Mouse (Mus musculus): ENCODE results near the gene Tmem109. TPM values are rescaled to one million over a fixed set of nuclear protein-coding genes. Genes with fewer than 3 reads are reported as not detected.

The Tmem109 gene
- polyA plus RNA-seq, 1 experiment from 2014 or later = 20.0 TPM

DNA sequence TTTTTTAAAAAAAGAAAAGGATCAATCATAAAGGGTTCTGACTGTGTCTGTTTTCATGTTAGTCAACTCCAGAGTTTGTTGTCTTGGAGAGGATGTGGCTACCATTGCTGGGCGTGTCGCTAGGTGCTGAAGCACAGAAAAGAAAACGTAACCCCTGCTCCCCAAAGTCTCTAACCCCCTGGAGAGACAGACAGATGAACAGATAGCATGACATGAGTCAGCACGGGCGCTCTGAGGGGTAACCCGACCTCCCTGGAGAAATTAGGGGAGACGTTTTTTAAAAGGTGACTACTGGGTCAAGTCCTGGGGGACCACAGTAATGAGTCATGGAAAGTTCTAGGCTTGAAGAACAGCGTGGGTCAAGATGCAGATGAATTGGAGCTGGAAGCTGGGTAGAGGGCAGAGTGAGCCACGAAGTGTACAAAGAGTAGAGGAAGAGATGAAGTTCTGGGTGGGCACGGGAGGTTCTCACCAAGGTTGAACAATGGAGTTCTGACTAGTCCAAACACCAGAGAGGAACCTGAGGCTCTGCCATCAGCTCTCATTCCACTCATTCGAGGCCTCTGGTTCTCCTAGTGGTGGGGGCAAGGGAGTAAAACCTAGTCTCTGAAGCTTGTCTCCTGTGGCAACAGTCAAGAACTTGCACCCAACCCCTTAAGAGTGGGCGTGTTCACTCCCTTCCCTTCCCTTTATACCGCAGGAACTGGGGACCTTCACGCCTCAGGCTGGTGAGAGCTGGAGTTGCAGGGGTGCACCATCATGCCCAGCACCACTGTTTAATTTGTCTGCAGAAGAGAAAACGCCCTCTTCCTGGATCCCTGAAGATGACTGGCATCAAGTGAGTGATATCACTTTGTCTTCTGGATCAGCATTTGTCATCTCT lies 42.5 kb downstream of the Tmem109 start, which contains the start of gene Slc15a3:
Gene Slc15a3, plus strand, starts transcription at position 718 of the 883 bp plus-strand sequence.
- H3K4me2 ChIP-seq (ENCODE audit: low read depth, low read length) = no peak within 1 kb of the TSS
- no peak within 1 kb of the TSS for H3K9ac ChIP-seq (ENCODE audit: low read depth, low read length)
- no peaks in the 10 kb centered on the region for H3K9me3 ChIP-seq (replicated peaks; ENCODE audit: control insufficient read depth, low read length)
- H3K4me1 ChIP-seq (ENCODE audit: control insufficient read depth, low read depth, low read length) = no peaks in the 10 kb centered on the region
- no peak within 1 kb of the TSS for H3K4me3 ChIP-seq (ENCODE audit: low read depth, low read length)
- ATAC-seq (ENCODE audit: low read depth) = no peak
- no peak within 1 kb of the TSS for H3K27ac ChIP-seq (ENCODE audit: low read length)
- WGBS (ENCODE audit: insufficient replicate concordance) = 46% methylated on average over 15 of the region's 15 CpGs
- H3K27me3 ChIP-seq (ENCODE audit: control insufficient read depth, insufficient read depth, low read depth, low read length) = no peaks in the 10 kb centered on the region
- no peaks in the 10 kb centered on the region for H3K36me3 ChIP-seq (ENCODE audit: control insufficient read depth, insufficient read depth)

DNA sequence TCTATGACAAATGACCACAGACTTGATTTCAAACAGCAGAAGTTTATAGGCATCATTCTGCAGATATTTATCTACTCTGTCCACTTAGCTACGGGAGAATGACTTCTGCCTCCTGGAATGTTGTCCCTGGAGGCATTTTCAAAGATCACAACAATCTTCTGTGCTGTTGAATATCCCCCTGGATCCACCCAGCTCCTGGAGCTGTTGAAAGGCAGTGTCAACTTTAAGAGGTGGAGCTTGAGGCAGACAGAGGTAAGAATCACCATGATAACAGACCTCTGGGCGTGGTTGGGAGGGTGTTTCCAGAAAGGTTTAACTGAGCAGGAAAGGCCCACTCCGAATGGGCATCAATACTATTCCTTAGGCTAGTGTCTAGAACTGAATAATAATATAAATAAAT lies 46.1 kb downstream of the Tmem109 start:
- no peaks in the 10 kb centered on the region for H3K27me3 ChIP-seq (ENCODE audit: control insufficient read depth, insufficient read depth, low read depth, low read length)
- no peak overlapping the region for H3K27ac ChIP-seq (ENCODE audit: low read length)
- WGBS (ENCODE audit: insufficient replicate concordance) = 33% methylated on average over 3 of the region's 3 CpGs
- H3K36me3 ChIP-seq (ENCODE audit: control insufficient read depth, insufficient read depth) = no peaks in the 10 kb centered on the region
- no peak overlapping the region for H3K4me2 ChIP-seq (ENCODE audit: low read depth, low read length)
- ATAC-seq (ENCODE audit: low read depth) = no peak
- no peaks in the 10 kb centered on the region for H3K4me1 ChIP-seq (ENCODE audit: control insufficient read depth, low read depth, low read length)
- H3K4me3 ChIP-seq (ENCODE audit: low read depth, low read length) = no peak overlapping the region
- H3K9ac ChIP-seq (ENCODE audit: low read depth, low read length) = no peak overlapping the region
- H3K9me3 ChIP-seq (replicated peaks; ENCODE audit: control insufficient read depth, low read length) = no peaks in the 10 kb centered on the region

DNA sequence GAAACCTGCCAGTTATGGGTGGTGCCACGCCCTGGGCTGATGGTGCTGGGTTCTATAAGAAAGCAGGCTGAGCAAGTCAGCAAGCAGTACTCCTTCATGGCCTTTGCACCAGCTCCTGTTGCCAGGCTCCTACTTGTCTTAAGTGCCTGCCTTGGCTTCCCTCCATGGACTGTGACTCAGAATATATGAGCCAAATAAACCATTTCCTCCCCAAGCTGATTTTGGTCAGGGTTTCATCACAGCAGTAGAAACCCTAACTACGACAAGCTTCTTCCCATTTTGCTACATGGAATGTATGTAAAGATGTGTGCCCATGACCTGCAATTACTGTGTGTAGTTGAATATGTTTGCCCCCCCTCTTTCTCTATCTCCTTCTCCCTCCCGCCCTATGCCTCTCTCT lies 48.2 kb downstream of the Tmem109 start:
- Histone ChIP-seq H3K27ac (ENCODE audit: low read length) (no peak overlapping the region), H3K9me3 (replicated peaks; ENCODE audit: control insufficient read depth, low read length) (no peaks in the 10 kb centered on the region), H3K36me3 (ENCODE audit: control insufficient read depth, insufficient read depth) (no peaks in the 10 kb centered on the region), H3K4me3 (ENCODE audit: low read depth, low read length) (no peak overlapping the region), H3K4me2 (ENCODE audit: low read depth, low read length) (no peak overlapping the region), H3K4me1 (ENCODE audit: control insufficient read depth, low read depth, low read length) (no peaks in the 10 kb centered on the region), H3K27me3 (ENCODE audit: control insufficient read depth, insufficient read depth, low read depth, low read length) (no peaks in the 10 kb centered on the region), H3K9ac (ENCODE audit: low read depth, low read length) (no peak overlapping the region)
- 42% methylated on average over 3 of the region's 3 CpGs for WGBS (ENCODE audit: insufficient replicate concordance)
- no peak for ATAC-seq (ENCODE audit: low read depth)

DNA sequence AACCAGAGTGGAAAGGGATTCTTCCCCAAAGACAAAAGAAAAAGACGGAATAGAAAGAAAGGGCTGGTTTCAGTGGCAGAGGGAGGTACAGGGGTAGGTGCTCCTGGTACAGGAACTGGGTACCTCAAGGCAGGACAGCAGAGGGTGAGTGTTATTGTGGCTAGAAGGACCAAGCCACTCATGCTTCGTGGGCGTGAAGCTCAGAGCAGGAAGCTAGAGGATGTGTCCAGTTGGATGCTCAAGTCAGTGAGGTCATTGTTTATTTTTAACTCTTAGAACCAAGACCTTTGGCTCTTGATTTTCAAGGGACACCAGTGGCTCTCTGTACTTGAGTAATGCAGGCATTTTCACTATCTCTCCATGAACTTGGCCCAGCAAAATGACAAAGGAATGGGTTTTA lies 49.8 kb downstream of the Tmem109 start:
- no peak for ATAC-seq (ENCODE audit: low read depth)
- Histone ChIP-seq H3K4me1 (ENCODE audit: control insufficient read depth, low read depth, low read length) (no peaks in the 10 kb centered on the region), H3K36me3 (ENCODE audit: control insufficient read depth, insufficient read depth) (no peaks in the 10 kb centered on the region), H3K4me3 (ENCODE audit: low read depth, low read length) (no peak overlapping the region), H3K9me3 (replicated peaks; ENCODE audit: control insufficient read depth, low read length) (no peaks in the 10 kb centered on the region), H3K27me3 (ENCODE audit: control insufficient read depth, insufficient read depth, low read depth, low read length) (no peaks in the 10 kb centered on the region), H3K9ac (ENCODE audit: low read depth, low read length) (no peak overlapping the region), H3K4me2 (ENCODE audit: low read depth, low read length) (no peak overlapping the region), H3K27ac (ENCODE audit: low read length) (no peak overlapping the region)
- WGBS (ENCODE audit: insufficient replicate concordance) = 51% methylated on average over 3 of the region's 3 CpGs

GRCm38 (mm10) chr19:10831424-10831823 lies 50.4 kb downstream of the Tmem109 start:
- Histone ChIP-seq H3K4me1 (ENCODE audit: control insufficient read depth, low read depth, low read length) (no peaks in the 10 kb centered on the region), H3K27me3 (ENCODE audit: control insufficient read depth, insufficient read depth, low read depth, low read length) (no peaks in the 10 kb centered on the region), H3K27ac (ENCODE audit: low read length) (no peak overlapping the region), H3K4me3 (ENCODE audit: low read depth, low read length) (no peak overlapping the region), H3K4me2 (ENCODE audit: low read depth, low read length) (no peak overlapping the region), H3K36me3 (ENCODE audit: control insufficient read depth, insufficient read depth) (no peaks in the 10 kb centered on the region), H3K9me3 (replicated peaks; ENCODE audit: control insufficient read depth, low read length) (no peaks in the 10 kb centered on the region), H3K9ac (ENCODE audit: low read depth, low read length) (no peak overlapping the region)
- 8% methylated on average over 5 of the region's 5 CpGs for WGBS (ENCODE audit: insufficient replicate concordance)
- ATAC-seq (ENCODE audit: low read depth) = peak; percentile 60; the same call in 1 of the 2 replicates

DNA sequence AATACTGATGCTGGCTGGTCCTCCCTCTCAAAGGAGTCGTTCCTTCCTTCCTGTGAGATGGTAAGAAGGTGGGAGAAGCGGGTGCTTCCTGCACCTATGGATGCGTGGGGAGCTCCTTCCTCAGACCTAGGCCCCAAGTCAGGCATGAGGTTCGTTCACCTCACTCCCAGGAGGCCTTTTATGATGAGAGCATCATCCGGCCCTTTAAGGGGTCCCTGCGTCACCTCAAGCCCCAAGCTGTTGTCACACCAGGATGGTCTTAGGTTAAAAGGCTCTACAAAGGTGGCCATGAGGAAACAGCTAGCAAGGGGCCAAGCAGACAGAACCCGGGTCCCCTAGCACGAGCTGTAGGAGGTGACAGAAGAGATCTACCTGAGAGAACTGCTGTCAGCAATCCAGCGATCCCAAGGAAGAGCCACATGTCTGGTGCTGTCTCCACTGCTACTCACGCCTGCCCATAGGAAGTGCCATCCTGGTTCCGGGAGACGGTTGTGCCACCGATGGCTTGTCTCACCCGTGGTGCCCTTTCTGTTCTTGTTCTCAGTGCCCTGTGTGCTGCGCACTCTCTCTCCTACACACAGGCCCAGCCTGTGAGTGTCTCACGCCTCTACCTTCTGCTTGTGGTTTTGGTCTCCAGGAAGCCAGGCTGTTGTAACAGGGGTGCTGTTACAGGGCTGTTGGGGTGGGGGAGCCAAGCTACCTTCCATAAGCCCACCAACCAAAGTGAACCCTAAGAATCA lies 52.2 kb downstream of the Tmem109 start, which contains the start of gene Cd6:
Gene Cd6, minus strand, starts transcription at position 623 of the 740 bp plus-strand sequence.
- Histone ChIP-seq H3K9me3 (replicated peaks; ENCODE audit: control insufficient read depth, low read length) (no peaks in the 10 kb centered on the region), H3K4me3 (ENCODE audit: low read depth, low read length) (no peak within 1 kb of the TSS), H3K9ac (ENCODE audit: low read depth, low read length) (no peak within 1 kb of the TSS), H3K27me3 (ENCODE audit: control insufficient read depth, insufficient read depth, low read depth, low read length) (no peaks in the 10 kb centered on the region), H3K27ac (ENCODE audit: low read length) (no peak within 1 kb of the TSS), H3K4me1 (ENCODE audit: control insufficient read depth, low read depth, low read length) (no peaks in the 10 kb centered on the region), H3K4me2 (ENCODE audit: low read depth, low read length) (no peak within 1 kb of the TSS), H3K36me3 (ENCODE audit: control insufficient read depth, insufficient read depth) (no peaks in the 10 kb centered on the region)
- no peak for ATAC-seq (ENCODE audit: low read depth)
- 60% methylated on average over 16 of the region's 16 CpGs for WGBS (ENCODE audit: insufficient replicate concordance)

DNA sequence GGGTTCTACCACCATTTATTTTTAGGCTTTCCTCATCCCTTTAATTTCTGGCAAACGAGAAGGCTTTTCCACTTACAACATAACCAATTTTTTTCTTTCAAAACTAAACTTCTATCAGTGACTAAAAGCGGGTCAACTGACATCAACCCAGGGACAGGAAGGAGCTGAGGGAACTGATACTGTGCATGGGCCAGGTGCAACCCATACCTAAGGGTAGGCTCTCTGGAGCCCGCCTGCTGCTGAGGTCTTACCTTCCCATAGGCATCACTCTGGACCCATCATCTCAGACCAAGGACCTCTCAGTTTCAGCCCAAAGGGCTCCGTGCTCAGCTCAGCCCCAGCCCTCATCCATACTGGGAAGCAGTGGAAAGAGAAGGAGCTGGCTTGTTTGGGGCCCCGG lies 53.5 kb downstream of the Tmem109 start:
- Histone ChIP-seq H3K36me3 (ENCODE audit: control insufficient read depth, insufficient read depth) (no peaks in the 10 kb centered on the region), H3K27me3 (ENCODE audit: control insufficient read depth, insufficient read depth, low read depth, low read length) (no peaks in the 10 kb centered on the region), H3K4me3 (ENCODE audit: low read depth, low read length) (no peak overlapping the region), H3K4me2 (ENCODE audit: low read depth, low read length) (no peak overlapping the region), H3K9me3 (replicated peaks; ENCODE audit: control insufficient read depth, low read length) (no peaks in the 10 kb centered on the region), H3K4me1 (ENCODE audit: control insufficient read depth, low read depth, low read length) (no peaks in the 10 kb centered on the region), H3K27ac (ENCODE audit: low read length) (no peak overlapping the region), H3K9ac (ENCODE audit: low read depth, low read length) (no peak overlapping the region)
- 66% methylated on average over 5 of the region's 5 CpGs for WGBS (ENCODE audit: insufficient replicate concordance)
- no peak for ATAC-seq (ENCODE audit: low read depth)

- Histone ChIP-seq H3K27ac (ENCODE audit: low read length) (no peak overlapping the region), H3K4me1 (ENCODE audit: control insufficient read depth, low read depth, low read length) (no peaks in the 10 kb centered on the region), H3K36me3 (ENCODE audit: control insufficient read depth, insufficient read depth) (no peaks in the 10 kb centered on the region), H3K4me3 (ENCODE audit: low read depth, low read length) (no peak overlapping the region), H3K4me2 (ENCODE audit: low read depth, low read length) (no peak overlapping the region), H3K27me3 (ENCODE audit: control insufficient read depth, insufficient read depth, low read depth, low read length) (no peaks in the 10 kb centered on the region), H3K9ac (ENCODE audit: low read depth, low read length) (no peak overlapping the region), H3K9me3 (replicated peaks; ENCODE audit: control insufficient read depth, low read length) (no peaks in the 10 kb centered on the region)
- ATAC-seq (ENCODE audit: low read depth) = peak; percentile 68
- WGBS (ENCODE audit: insufficient replicate concordance) = 54% methylated on average over 7 of the region's 7 CpGs
These were observed 57.7 kb downstream of the Tmem109 start for GRCm38 (mm10) chr19:10824061-10824460.

DNA sequence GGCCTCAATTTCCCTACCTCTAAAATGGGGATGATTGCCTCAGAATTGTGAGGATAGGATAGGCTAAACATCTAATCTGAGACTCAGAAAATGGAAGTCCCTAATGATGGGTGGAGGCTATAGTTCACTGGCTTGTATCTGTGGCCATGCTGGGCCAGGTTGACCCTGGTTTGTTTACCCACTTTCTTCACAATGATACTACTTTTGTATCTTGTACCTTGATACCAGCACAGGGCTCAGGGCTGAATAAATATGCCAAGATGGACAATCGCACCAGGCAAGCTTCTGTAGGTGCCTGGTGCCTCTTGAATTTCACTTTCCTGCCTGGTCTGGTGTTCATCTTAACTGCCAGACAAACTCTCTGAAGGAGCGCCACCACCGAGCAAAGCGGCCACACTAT lies 59.3 kb downstream of the Tmem109 start:
- ATAC-seq (ENCODE audit: low read depth) = peak; percentile 47; the same call in 1 of the 2 replicates
- no peaks in the 10 kb centered on the region for H3K4me1 ChIP-seq (ENCODE audit: control insufficient read depth, low read depth, low read length)
- no peak overlapping the region for H3K9ac ChIP-seq (ENCODE audit: low read depth, low read length)
- no peak overlapping the region for H3K27ac ChIP-seq (ENCODE audit: low read length)
- H3K27me3 ChIP-seq (ENCODE audit: control insufficient read depth, insufficient read depth, low read depth, low read length) = no peaks in the 10 kb centered on the region
- H3K9me3 ChIP-seq (replicated peaks; ENCODE audit: control insufficient read depth, low read length) = no peaks in the 10 kb centered on the region
- H3K4me3 ChIP-seq (ENCODE audit: low read depth, low read length) = no peak overlapping the region
- H3K36me3 ChIP-seq (ENCODE audit: control insufficient read depth, insufficient read depth) = no peaks in the 10 kb centered on the region
- H3K4me2 ChIP-seq (ENCODE audit: low read depth, low read length) = no peak overlapping the region
- 73% methylated on average over 4 of the region's 4 CpGs for WGBS (ENCODE audit: insufficient replicate concordance)
